Mouse (Mus musculus): ENCODE measurements around the gene Rasgef1a.

Rasgef1a gene

GRCm38 (mm10) chr6:118010756-118011615 is at the start of gene Rasgef1a:
TSS of gene Rasgef1a (plus strand) at chr6:118011438.
- no peak for DNase-seq (ENCODE audit: low spot score)

- DNase-seq (ENCODE audit: low spot score) = no peak
Observed at GRCm38 (mm10) chr6:117963201-117963600, 48.0 kb upstream of the Rasgef1a start.

GRCm38 (mm10) chr6:117966729-117967128 is 44.5 kb upstream of the Rasgef1a start:
- peak; percentile 10 for DNase-seq (ENCODE audit: low spot score)

GRCm38 (mm10) chr6:117987173-117987572 is 24.1 kb upstream of the Rasgef1a start:
- no peak for DNase-seq (ENCODE audit: low spot score)

- no peak for DNase-seq (ENCODE audit: low spot score)
Observed at GRCm38 (mm10) chr6:117989209-117989608, 22.0 kb upstream of the Rasgef1a start.

GRCm38 (mm10) chr6:117990649-117991048 is 20.6 kb upstream of the Rasgef1a start:
- no peak for DNase-seq (ENCODE audit: low spot score)

GRCm38 (mm10) chr6:117991297-117991696 is 19.9 kb upstream of the Rasgef1a start:
- peak; percentile 58 for DNase-seq (ENCODE audit: low spot score)

GRCm38 (mm10) chr6:117991928-117992327 is 19.3 kb upstream of the Rasgef1a start:
- no peak for DNase-seq (ENCODE audit: low spot score)

GRCm38 (mm10) chr6:117995168-117995567 is 16.1 kb upstream of the Rasgef1a start:
- DNase-seq (ENCODE audit: low spot score) = no peak

- DNase-seq (ENCODE audit: low spot score) = no peak
Observed at GRCm38 (mm10) chr6:118001272-118001671, 10.0 kb upstream of the Rasgef1a start.

- DNase-seq (ENCODE audit: low spot score) = no peak
Observed at GRCm38 (mm10) chr6:118007302-118007701, 3.9 kb upstream of the Rasgef1a start.

- no peak for DNase-seq (ENCODE audit: low spot score)
Observed at GRCm38 (mm10) chr6:118007843-118008539, 3.2 kb upstream of the Rasgef1a start.

GRCm38 (mm10) chr6:118010256-118010655 is 982 bp upstream of the Rasgef1a start:
- DNase-seq (ENCODE audit: low spot score) = no peak

GRCm38 (mm10) chr6:118011616-118012316 is 528 bp downstream of the Rasgef1a start:
- DNase-seq (ENCODE audit: low spot score) = no peak

- DNase-seq (ENCODE audit: low spot score) = no peak
Observed at GRCm38 (mm10) chr6:118012317-118012700, 1.1 kb downstream of the Rasgef1a start.

GRCm38 (mm10) chr6:118012987-118013866 is 2.0 kb downstream of the Rasgef1a start:
- DNase-seq (ENCODE audit: low spot score) = no peak

- DNase-seq (ENCODE audit: low spot score) = no peak
Observed at GRCm38 (mm10) chr6:118014881-118015280, 3.6 kb downstream of the Rasgef1a start.

GRCm38 (mm10) chr6:118015971-118016370 is 4.7 kb downstream of the Rasgef1a start:
- DNase-seq (ENCODE audit: low spot score) = no peak

GRCm38 (mm10) chr6:118018666-118019065 is 7.4 kb downstream of the Rasgef1a start:
- DNase-seq (ENCODE audit: low spot score) = no peak

GRCm38 (mm10) chr6:118019569-118019968 is 8.3 kb downstream of the Rasgef1a start:
- DNase-seq (ENCODE audit: low spot score) = no peak

GRCm38 (mm10) chr6:118022898-118023635 is 11.8 kb downstream of the Rasgef1a start:
- no peak for DNase-seq (ENCODE audit: low spot score)
